Mouse (Mus musculus) ES-Bruce4 (cell line): ENCODE measurements around the gene Klc1. TPM values are rescaled to one million over a fixed set of nuclear protein-coding genes. Genes with fewer than 3 reads are reported as not detected.
"Not testable (repeated sequence)": the region's sequence is repeated elsewhere in the genome, so short reads cannot be mapped to it uniquely, and the experiment has no call there.

Experiments used
- H3K27ac ChIP-seq: 2 replicates; pipeline ENCODE4 v1.5.1; 2012; ENCODE audit warnings: low read length, inconsistent platforms; ENCODE audit not compliant: insufficient read depth
- H3K27me3 ChIP-seq: 2 replicates; pipeline ENCODE4 v1.6.1; 2012; ENCODE audit warnings: mild to moderate bottlenecking, low read length, inconsistent platforms; ENCODE audit not compliant: control insufficient read depth, poor library complexity, insufficient read depth, severe bottlenecking
- H3K36me3 ChIP-seq: 2 replicates; pipeline ENCODE4 v1.6.1; 2012; ENCODE audit warnings: inconsistent platforms, mild to moderate bottlenecking, low read length, moderate library complexity; ENCODE audit not compliant: control insufficient read depth, poor library complexity, insufficient read depth, severe bottlenecking
- H3K4me1 ChIP-seq: one replicate; pipeline ENCODE4 v1.8.1; 2011; ENCODE audit warnings: low read length; ENCODE audit not compliant: control insufficient read depth, insufficient read depth
- H3K4me3 ChIP-seq: 2 replicates; pipeline ENCODE4 v1.5.1; 2011; ENCODE audit warnings: low read depth, mild to moderate bottlenecking, low read length
- H3K9ac ChIP-seq: 2 replicates; pipeline ENCODE4 v1.6.1; 2012; ENCODE audit warnings: low read depth, mild to moderate bottlenecking, inconsistent platforms; ENCODE audit not compliant: poor library complexity, severe bottlenecking
- H3K9me3 ChIP-seq: replicated peaks from 2 replicates; pipeline ENCODE4 v1.6.1; 2012; ENCODE audit warnings: mild to moderate bottlenecking, low read length, inconsistent platforms; ENCODE audit not compliant: control insufficient read depth, poor library complexity, insufficient read depth, severe bottlenecking
- CTCF ChIP-seq: IDR thresholded peaks from one replicate; pipeline ENCODE4 v1.8.1; 2011; ENCODE audit warnings: low read depth, low read length
- EP300 ChIP-seq: IDR thresholded peaks from 2 replicates; pipeline ENCODE4 v1.6.1; 2011; ENCODE audit warnings: low read depth, low read length; ENCODE audit not compliant: insufficient read depth
- POLR2A ChIP-seq: IDR thresholded peaks from one replicate; pipeline ENCODE4 v1.8.1; 2011; ENCODE audit warnings: low read length; ENCODE audit not compliant: insufficient read depth
- polyA plus RNA-seq: library from polyadenylated mRNA; stranded (reverse); fragments of >200 nt; gene quantifications from 2 replicates; pipeline ENCODE4 v1.2.4, GENCODE M21; 2011; ENCODE audit warnings: low read depth; ENCODE audit not compliant: missing spikeins, insufficient read depth, insufficient read length

The Klc1 gene
- polyA plus RNA-seq, 1 experiment = 92.2 TPM

DNA sequence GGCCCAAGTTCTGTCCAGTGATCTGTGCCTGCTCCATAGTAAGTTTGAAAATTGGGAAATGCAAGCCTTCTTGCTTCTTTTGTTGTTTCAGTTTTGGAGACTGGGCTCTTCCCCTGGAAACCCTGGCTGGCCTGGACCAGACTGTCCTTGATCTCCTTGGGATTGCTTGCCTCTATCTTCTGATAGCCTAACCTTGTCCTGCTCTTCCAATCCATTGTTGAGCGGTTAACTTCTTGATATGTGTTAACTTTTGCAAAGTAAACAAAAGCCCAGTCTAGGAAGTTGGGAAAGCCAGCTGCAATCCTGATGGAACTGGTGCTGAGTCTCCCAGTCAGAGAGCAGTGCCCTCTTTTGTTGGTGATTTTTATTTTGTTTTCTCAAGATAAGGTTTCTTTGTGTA is 30.7 kb upstream of the Klc1 start:
- no peak overlapping the region for H3K9ac ChIP-seq
- H3K36me3 ChIP-seq = no peaks in the 10 kb centered on the region
- H3K27me3 ChIP-seq = no peaks in the 10 kb centered on the region
- TF ChIP-seq EP300 (no peak), POLR2A (no peak), CTCF (no peak)
- no peak overlapping the region for H3K27ac ChIP-seq
- H3K4me1 ChIP-seq = peaks cover 2% of the 10 kb centered on the region
- H3K9me3 ChIP-seq = no peaks in the 10 kb centered on the region
- H3K4me3 ChIP-seq = no peak overlapping the region

DNA sequence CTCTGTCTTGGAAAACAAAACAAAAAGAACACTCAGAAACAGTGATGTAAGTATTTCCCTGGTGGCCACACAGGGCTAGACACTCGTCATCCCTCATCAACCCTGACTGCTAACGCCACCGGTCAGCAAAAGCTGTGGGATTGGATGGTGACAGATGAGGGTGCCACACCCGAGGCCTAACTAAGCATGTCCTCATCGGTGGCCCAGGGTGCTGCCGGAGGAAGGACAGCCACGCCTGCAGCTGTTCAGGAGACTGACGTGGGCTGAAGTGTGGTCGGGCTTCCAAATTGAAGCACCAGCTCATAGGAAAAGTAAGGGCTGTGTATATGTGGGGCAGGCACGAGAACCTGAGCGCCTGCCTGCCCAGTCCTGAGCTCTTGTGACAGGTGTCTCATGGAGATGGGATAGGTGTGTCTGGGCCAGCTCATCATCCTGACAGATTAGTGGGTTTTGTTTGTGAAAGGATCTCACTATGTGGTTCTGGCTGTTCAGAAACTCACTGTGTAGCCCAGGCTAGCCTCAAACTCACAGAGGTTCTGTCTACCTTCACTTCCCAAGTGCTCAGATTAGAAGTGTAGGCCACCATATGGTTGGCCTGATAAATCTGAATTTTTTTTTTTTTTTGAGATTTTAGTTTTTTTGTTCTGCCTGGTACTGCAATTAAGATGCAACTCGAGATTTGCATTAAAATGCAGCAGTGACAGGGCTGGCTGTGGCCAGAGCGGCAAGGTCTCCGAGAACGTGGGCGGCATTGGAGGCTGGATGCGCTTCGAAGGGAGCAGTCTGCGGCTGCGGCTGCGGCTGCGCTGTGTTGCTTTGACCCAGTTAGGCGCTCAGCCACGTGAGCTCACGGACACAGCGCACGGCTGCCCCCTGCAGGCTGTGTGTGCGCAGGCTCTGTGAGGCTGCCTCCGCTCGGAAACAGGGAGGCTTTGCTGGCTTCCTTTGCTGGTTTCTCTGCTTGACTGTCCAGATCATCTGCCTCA is 26.5 kb upstream of the Klc1 start:
- no peak overlapping the region for H3K4me3 ChIP-seq
- no peak overlapping the region for H3K27ac ChIP-seq
- no peaks in the 10 kb centered on the region for H3K36me3 ChIP-seq

DNA sequence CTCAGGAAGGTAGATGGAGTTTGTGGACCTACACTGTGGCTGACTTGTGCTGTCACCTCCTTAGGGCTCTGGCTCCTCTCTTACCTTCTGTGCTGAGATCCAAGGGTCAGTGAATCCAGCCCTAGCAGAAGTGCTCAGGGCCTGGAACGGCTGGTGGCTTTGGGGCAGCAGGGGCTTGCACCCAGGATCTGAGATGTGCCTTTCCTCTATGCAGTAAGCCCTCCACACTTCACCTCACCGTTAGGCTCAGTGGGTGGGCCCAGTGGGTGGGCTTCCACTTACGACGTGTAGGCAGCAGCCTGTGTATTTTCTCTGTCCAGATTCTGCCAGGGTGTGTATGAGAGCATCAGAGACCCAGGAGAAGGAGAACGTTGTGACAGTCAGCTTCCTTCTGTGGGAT is 25.7 kb upstream of the Klc1 start:
- H3K9ac ChIP-seq = no peak overlapping the region
- H3K36me3 ChIP-seq = no peaks in the 10 kb centered on the region
- H3K9me3 ChIP-seq = no peaks in the 10 kb centered on the region
- TF ChIP-seq CTCF (no peak), POLR2A (no peak), EP300 (no peak)
- H3K27me3 ChIP-seq = no peaks in the 10 kb centered on the region
- no peak overlapping the region for H3K4me3 ChIP-seq
- peaks cover 2% of the 10 kb centered on the region for H3K4me1 ChIP-seq
- no peak overlapping the region for H3K27ac ChIP-seq

More for the DNA sequence above, 26.5 kb upstream of the Klc1 start:
- Histone ChIP-seq H3K9me3 (no peaks in the 10 kb centered on the region), H3K9ac (no peak overlapping the region), H3K4me1 (peaks cover 2% of the 10 kb centered on the region), H3K27me3 (no peaks in the 10 kb centered on the region)
- TF ChIP-seq POLR2A (no peak), CTCF (peak; percentile 92), EP300 (no peak)

- H3K9ac ChIP-seq = no peak overlapping the region
- H3K4me1 ChIP-seq = peaks cover 2% of the 10 kb centered on the region
- no peak overlapping the region for H3K27ac ChIP-seq
- no peaks in the 10 kb centered on the region for H3K36me3 ChIP-seq
- H3K4me3 ChIP-seq = no peak overlapping the region
- no peaks in the 10 kb centered on the region for H3K9me3 ChIP-seq
- TF ChIP-seq EP300 (no peak), CTCF (no peak), POLR2A (no peak)
- no peaks in the 10 kb centered on the region for H3K27me3 ChIP-seq
These were observed 23.7 kb upstream of the Klc1 start for GRCm38 (mm10) chr12:111734912-111735311.

GRCm38 (mm10) chr12:111736676-111737075 is 22.0 kb upstream of the Klc1 start:
- H3K9me3 ChIP-seq, H3K4me1 ChIP-seq, H3K27ac ChIP-seq, H3K36me3 ChIP-seq, H3K27me3 ChIP-seq, H3K4me3 ChIP-seq, H3K9ac ChIP-seq: not testable (repeated sequence)

DNA sequence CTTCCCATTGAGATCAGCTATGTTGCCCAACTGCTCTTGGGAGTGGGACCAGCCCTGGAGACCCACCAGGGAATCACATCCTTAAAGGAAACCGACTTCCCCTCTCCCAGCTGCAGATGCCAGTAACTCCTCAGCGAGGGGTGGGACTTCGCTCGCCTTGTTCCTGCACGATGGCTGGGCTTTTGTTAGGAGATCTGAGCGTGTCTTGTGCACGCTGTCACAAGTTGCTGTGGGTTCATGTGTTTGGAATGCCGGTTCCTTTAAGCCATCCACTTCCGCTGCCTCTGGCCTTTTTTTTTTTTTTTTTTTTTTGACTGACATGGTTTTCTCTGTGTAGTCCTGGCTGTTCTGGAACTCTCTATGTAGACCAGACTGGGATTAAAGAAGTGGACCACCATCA is 21.3 kb upstream of the Klc1 start:
- no peaks in the 10 kb centered on the region for H3K36me3 ChIP-seq
- no peaks in the 10 kb centered on the region for H3K4me1 ChIP-seq

More for the DNA sequence above, 21.3 kb upstream of the Klc1 start:
- Histone ChIP-seq H3K27me3 (no peaks in the 10 kb centered on the region), H3K27ac (no peak overlapping the region), H3K4me3 (no peak overlapping the region), H3K9me3 (no peaks in the 10 kb centered on the region), H3K9ac (no peak overlapping the region)
- TF ChIP-seq EP300 = no peak
- TF ChIP-seq POLR2A = no peak
- no peak for TF ChIP-seq CTCF
